Mouse (Mus musculus) left cerebral cortex, postnatal 14 days (tissue): ENCODE measurements at regions not wholly inside any gene's neighbourhood (a gene's known extent, or its start where the extent isn't known, plus 50 kb on each side); places are given as distances from the start of the nearest gene placed in this dataset.

Experiments used
- DNase-seq, 2 experiments: peaks; one replicate each; pipeline ENCODE4 v3.0.0; 2021 to 2022; ENCODE audit warnings: low spot score in 2 of 2, mixed read lengths in 1 of 2
- intact Hi-C: fragments of 180-260 bp; cut with DNase I; formaldehyde crosslinking; loops from one replicate; pipeline ENCODE4 v1.15.1; 2025

GRCm38 (mm10) chr1:186808192-186808960 lies 59.2 kb upstream of the Rrp15 start:
- intact Hi-C loops = no loop called here
- DNase-seq = no peak

GRCm38 (mm10) chr1:186804451-186804850 lies 55.3 kb upstream of the Rrp15 start:
- intact Hi-C loops = no loop called here
- DNase-seq = no peak
